Mouse (Mus musculus): ENCODE measurements around the gene Rdh13. TPM values are rescaled to one million over a fixed set of nuclear protein-coding genes. Genes with fewer than 3 reads are reported as not detected.

Gene Rdh13
- polyA plus RNA-seq, 1 experiment from 2014 or later: 37.9 TPM

DNA sequence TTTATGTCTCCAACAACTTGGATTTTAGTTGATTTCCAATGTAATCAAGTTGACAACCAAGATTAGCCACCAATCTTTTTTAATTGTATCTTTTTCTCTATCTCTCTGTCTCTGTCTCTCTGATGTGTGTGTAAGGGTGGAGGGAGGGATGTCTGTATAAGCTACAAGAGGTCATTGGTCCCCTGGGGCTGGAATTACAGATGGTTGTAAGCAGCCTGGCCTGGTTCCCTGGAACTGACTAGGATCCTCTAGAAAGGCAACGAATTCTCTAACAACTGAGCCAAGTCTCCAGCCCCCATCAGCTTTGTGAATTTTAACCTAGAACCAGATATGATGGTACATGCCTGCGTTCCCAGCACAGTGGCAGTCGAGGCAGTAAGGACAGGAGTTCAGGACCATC, 22.4 kb upstream of the Rdh13 start:
- Histone ChIP-seq H3K36me3 (no peaks in the 10 kb centered on the region), H3K4me2 (replicated peaks) (no peak overlapping the region), H3K27ac (no peak overlapping the region), H3K9me3 (no peaks in the 10 kb centered on the region), H3K4me1 (replicated peaks) (peaks cover 15% of the 10 kb centered on the region), H3K4me3 (replicated peaks) (no peak overlapping the region), H3K27me3 (peaks cover 20% of the 10 kb centered on the region), H3K9ac (replicated peaks) (no peak overlapping the region)
- no peak for ATAC-seq
- WGBS: 72% methylated on average over 3 of the region's 3 CpGs

DNA sequence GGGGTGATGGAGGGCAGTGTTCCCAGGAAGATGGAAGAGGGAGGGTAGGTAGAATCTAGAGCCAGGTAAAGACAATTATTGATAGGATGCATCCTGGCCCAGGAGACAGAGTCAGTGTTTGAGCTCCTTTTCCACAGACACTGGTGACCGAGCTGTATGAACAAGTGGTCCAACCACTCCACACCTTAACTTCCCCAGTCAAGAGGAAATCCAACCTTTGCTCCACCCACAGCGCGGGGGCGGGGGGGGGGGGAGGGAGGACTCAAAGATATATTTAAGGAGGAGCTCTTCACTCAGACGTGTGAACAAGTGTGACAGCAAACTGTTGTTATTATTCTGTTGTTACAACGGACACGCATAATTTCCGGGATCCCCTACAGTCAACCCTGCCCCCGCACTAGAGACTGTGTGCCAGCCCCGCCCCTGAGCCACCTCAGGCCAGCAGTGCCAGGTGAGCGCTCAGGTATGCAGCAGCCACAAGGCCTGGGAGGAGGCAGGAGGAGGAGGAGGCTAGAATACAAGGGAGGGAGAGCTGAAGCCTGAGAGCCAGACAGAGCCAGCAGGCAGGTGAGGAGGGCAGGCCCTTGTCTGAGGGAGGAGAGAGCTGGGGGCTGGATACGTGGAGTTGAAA, 18.9 kb upstream of the Rdh13 start:
- Histone ChIP-seq H3K9ac (replicated peaks) (no peak overlapping the region), H3K4me1 (replicated peaks) (no peaks in the 10 kb centered on the region), H3K36me3 (no peaks in the 10 kb centered on the region), H3K4me3 (replicated peaks) (no peak overlapping the region), H3K27me3 (no peaks in the 10 kb centered on the region), H3K9me3 (no peaks in the 10 kb centered on the region), H3K4me2 (replicated peaks) (no peak overlapping the region), H3K27ac (no peak overlapping the region)
- 13% methylated on average over 12 of the region's 12 CpGs for WGBS
- no peak for ATAC-seq

DNA sequence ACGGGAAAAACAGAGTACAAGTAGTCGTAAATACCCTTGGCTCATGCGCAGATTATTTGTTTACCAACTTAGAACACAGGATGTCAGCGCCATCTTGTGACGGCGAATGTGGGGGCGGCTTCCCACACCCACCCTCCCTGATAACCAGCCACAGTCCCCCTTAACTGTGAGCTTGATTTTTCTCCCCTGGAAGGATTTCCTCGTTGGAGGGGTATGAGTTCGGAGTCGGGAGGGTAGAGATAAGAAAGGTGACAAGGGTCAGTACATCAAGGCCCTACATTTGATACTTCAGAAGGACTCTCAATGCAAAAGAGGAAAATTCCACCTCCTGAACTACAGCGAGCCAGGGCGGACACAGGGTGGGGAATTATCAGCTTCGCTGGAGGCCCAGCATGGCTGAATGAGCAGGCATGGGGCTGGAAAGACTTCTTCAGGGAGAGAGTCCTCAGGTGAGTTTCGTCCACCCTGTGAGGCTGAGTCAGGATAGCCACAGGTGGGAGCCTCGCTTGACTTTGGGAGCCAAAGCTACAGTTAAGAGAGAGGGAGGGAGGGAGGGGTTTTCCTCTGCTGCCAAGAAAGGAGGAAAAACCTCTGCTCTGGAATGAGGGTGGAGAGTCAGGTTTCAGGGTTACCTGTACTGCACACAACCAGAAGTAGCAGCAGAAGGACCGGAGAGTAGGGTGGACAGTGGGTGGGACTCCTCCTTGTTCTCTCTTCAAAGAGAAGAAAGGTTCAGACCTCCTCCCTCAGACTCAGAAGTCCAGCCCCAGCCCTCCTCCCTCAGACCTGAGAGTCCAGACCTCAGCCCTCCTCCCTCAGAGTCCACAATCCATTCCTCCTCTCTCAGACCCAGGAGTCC, 15.4 kb upstream of the Rdh13 start, which contains the start of gene Eps8l1:
Gene Eps8l1 (plus strand): TSS at position 99 of the 859 bp plus-strand sequence.
- H3K36me3 ChIP-seq: no peaks in the 10 kb centered on the region
- peak within 1 kb of the TSS; percentile 19 for H3K4me2 ChIP-seq (replicated peaks)
- WGBS: 61% methylated on average over 15 of the region's 16 CpGs
- no peaks in the 10 kb centered on the region for H3K9me3 ChIP-seq
- H3K9ac ChIP-seq (replicated peaks): no peak within 1 kb of the TSS; the same call in 1 of the 2 replicates
- H3K27ac ChIP-seq: no peak within 1 kb of the TSS
- no peaks in the 10 kb centered on the region for H3K27me3 ChIP-seq
- ATAC-seq: peak; percentile 50; the same call in 1 of the 2 replicates
- no peaks in the 10 kb centered on the region for H3K4me1 ChIP-seq (replicated peaks)
- peak within 1 kb of the TSS; percentile 27 for H3K4me3 ChIP-seq (replicated peaks)

DNA sequence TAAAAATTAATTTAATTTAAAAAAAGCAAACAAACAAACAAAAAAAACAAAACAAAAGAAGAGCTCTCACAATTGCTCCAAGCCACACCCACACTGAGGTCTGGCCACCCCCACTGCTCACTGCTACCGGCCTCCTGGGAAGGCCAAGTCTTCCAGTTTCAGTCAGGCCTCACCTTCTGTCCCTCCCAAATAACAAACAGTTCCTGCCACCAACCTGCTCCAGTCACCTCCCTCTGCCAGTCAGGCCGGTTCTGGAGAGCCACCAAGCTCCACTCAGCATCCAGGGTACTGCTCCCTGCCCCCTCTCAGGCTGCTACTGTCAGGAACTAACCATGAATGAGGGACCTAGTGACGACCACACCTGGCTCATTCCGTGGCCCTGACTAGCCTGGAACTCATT, 7.2 kb upstream of the Rdh13 start:
- Histone ChIP-seq H3K4me1 (replicated peaks) (no peaks in the 10 kb centered on the region), H3K9ac (replicated peaks) (no peak overlapping the region), H3K4me2 (replicated peaks) (no peak overlapping the region), H3K9me3 (no peaks in the 10 kb centered on the region), H3K36me3 (no peaks in the 10 kb centered on the region), H3K27me3 (no peaks in the 10 kb centered on the region), H3K27ac (no peak overlapping the region), H3K4me3 (replicated peaks) (no peak overlapping the region)
- no peak for ATAC-seq
- WGBS: 40% methylated on average over 4 of the region's 4 CpGs

DNA sequence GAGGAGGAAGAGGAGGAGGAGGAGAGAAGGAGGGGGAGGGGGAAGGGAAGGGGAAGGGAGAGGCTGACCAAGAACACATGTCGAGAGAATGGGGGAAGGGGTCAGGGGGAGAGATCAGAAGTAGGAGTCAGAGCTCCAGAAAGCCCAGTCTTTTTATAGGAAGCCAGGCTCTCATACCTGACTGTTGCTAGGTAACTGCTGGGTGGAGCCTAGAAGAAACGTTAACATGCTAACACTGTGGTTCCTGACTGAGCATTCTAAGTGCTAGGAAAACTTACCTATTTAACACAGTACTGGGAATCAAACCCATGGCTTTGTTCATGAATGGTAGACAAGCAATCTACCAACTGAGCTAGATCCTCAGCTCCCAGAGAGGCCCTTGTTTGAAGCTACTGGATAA, 3.8 kb upstream of the Rdh13 start:
- Histone ChIP-seq H3K4me1 (replicated peaks) (peaks cover 8% of the 10 kb centered on the region), H3K27ac (no peak overlapping the region), H3K36me3 (no peaks in the 10 kb centered on the region), H3K4me3 (replicated peaks) (no peak overlapping the region), H3K9ac (replicated peaks) (no peak overlapping the region), H3K27me3 (no peaks in the 10 kb centered on the region), H3K9me3 (no peaks in the 10 kb centered on the region), H3K4me2 (replicated peaks) (no peak overlapping the region)
- WGBS: 14% methylated on average over 2 of the region's 2 CpGs
- ATAC-seq: no peak

DNA sequence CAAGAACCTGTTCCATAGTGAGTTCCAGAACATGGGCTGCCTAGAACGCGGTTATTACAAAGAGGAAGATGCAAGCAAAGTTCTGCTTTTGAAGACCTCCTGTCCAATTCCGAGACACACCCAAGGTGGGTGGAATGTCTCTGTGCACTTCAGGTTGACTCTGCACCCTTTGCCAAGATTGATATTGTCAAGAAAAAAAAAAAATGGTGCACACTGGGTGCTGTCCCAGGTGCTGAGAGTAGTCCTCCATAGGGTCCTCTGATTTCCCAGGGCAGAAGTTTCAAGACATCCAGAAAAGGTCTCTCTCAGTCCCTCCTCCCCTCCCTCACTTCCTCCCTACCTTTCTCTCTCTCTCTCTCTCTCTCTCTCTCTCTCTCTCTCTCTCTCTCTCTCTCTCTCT, 3.0 kb upstream of the Rdh13 start:
- ATAC-seq: no peak
- Histone ChIP-seq H3K9ac (replicated peaks) (no peak overlapping the region), H3K27ac (no peak overlapping the region), H3K4me3 (replicated peaks) (no peak overlapping the region), H3K36me3 (peaks cover 6% of the 10 kb centered on the region; the same call in 1 of the 2 replicates), H3K27me3 (no peaks in the 10 kb centered on the region), H3K4me2 (replicated peaks) (no peak overlapping the region), H3K4me1 (replicated peaks) (peaks cover 8% of the 10 kb centered on the region), H3K9me3 (no peaks in the 10 kb centered on the region)
- WGBS: 95% methylated on average over 3 of the region's 3 CpGs

DNA sequence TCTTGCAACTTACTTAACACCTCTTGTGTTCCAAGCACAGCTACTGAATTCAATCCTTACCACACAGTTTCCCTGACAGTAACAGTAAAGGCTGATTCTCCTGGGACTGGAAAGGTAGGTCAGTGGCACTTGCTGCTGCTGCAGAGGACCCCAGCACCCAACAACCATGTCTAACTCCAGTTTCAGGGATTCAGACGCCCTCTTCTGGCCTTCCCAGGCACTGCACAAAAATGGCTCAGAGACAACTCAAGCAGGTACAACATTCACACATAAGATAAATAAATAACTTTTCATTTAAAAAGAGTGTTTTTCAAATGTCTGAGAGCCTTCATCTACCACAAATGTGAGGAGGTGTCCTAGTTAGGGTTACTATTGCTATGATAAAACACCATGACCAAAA, 1.7 kb upstream of the Rdh13 start:
- Histone ChIP-seq H3K36me3 (peaks cover 19% of the 10 kb centered on the region), H3K4me3 (replicated peaks) (no peak overlapping the region), H3K9me3 (no peaks in the 10 kb centered on the region), H3K27ac (no peak overlapping the region), H3K9ac (replicated peaks) (no peak overlapping the region), H3K4me2 (replicated peaks) (no peak overlapping the region), H3K4me1 (replicated peaks) (peaks cover 8% of the 10 kb centered on the region), H3K27me3 (no peaks in the 10 kb centered on the region)
- 4% methylated on average over 1 of the region's 1 CpGs for WGBS
- no peak for ATAC-seq

DNA sequence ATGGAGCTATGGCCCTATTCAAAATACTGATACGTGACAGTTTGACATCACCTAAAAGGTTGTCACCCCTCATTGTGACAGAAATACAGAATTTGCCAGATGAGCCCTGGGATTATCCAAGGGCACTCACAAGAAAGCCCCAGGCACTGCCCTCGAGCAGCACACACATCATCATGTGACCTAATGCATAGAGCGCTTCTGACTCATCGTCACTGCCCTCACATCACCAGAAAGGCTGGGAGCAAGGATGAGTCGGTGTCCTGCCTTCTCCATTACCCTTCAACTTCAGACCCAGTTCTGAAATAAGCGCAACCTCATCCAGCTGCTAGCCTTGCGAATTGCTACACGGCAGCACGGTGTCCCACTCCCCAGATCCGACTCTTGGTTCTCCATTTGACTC, 4.9 kb downstream of the Rdh13 start:
- peaks cover 8% of the 10 kb centered on the region for H3K4me1 ChIP-seq (replicated peaks)
- H3K4me3 ChIP-seq (replicated peaks): no peak overlapping the region
- peaks cover 73% of the 10 kb centered on the region for H3K36me3 ChIP-seq
- 95% methylated on average over 10 of the region's 10 CpGs for WGBS
- H3K9me3 ChIP-seq: no peaks in the 10 kb centered on the region
- ATAC-seq: no peak
- H3K9ac ChIP-seq (replicated peaks): no peak overlapping the region
- H3K4me2 ChIP-seq (replicated peaks): no peak overlapping the region
- no peaks in the 10 kb centered on the region for H3K27me3 ChIP-seq
- H3K27ac ChIP-seq: no peak overlapping the region

DNA sequence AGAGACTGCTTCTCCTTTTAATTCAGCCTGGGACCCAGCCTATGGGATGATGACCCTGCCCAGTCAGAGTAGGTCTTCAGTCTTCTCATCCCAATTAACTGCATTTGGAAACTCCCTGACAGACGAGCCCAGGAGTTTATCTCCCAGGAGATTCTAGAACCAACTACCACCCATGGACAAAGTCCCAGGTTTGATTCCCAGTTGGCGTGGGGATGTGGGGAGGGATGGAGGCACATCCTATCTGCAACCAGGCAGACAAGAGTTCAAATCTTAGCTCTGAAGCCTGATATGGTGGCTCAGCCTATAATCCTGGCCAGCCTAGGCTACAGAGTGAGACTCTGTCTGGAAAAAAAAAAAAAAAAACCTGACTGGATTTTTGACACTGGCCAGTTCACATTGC, 7.7 kb downstream of the Rdh13 start:
- no peaks in the 10 kb centered on the region for H3K4me1 ChIP-seq (replicated peaks)
- no peak overlapping the region for H3K4me3 ChIP-seq (replicated peaks)
- no peaks in the 10 kb centered on the region for H3K9me3 ChIP-seq
- 89% methylated on average over 2 of the region's 2 CpGs for WGBS
- H3K4me2 ChIP-seq (replicated peaks): no peak overlapping the region
- no peak overlapping the region for H3K27ac ChIP-seq
- ATAC-seq: no peak
- H3K9ac ChIP-seq (replicated peaks): no peak overlapping the region
- H3K27me3 ChIP-seq: no peaks in the 10 kb centered on the region
- H3K36me3 ChIP-seq: peaks cover 88% of the 10 kb centered on the region

DNA sequence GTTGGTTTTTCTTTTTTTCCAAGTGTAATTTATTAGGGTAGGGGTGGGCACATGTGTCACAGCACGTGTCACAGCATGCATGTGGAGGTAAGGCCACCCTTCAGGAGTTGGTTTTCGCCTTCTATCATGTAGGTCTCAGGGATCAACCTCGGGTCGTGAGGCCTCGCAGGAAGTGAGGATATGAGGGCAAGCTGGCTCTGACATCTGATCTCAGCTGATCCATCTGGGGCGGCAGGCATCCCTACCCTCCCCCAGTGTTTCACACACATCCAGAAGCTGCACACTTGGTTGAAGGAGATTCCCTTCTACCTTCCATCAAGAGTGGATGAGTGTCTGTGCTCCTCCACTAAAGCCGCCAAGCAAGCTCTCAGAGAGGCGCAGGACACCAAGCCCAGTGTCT, 13.4 kb downstream of the Rdh13 start:
- H3K4me2 ChIP-seq (replicated peaks): no peak overlapping the region
- H3K27me3 ChIP-seq: no peaks in the 10 kb centered on the region
- WGBS: 89% methylated on average over 8 of the region's 8 CpGs
- H3K27ac ChIP-seq: no peak overlapping the region
- no peak overlapping the region for H3K4me3 ChIP-seq (replicated peaks)
- ATAC-seq: no peak
- no peaks in the 10 kb centered on the region for H3K4me1 ChIP-seq (replicated peaks)
- H3K36me3 ChIP-seq: peaks cover 85% of the 10 kb centered on the region
- no peak overlapping the region for H3K9ac ChIP-seq (replicated peaks)
- no peaks in the 10 kb centered on the region for H3K9me3 ChIP-seq

DNA sequence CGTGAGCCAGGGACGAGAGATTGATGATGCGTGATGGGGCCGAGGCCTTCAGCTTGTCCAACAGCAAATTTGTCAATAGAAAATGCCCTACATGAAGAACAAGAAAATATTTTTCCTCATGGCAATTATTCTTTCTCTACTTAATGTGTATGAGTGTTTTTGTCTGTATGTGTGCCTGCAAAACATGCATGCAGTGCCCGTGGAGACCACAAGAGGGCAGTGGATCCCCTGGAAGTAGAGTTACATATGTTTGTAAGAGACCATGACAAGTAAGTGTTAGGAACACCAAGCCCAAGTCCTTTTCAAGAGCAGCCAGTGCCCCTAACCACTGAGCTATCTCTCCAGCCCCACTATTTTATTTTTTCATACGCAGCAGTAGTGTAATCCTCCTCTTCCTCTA, 13.9 kb downstream of the Rdh13 start:
- H3K36me3 ChIP-seq: peaks cover 82% of the 10 kb centered on the region
- WGBS: 79% methylated on average over 6 of the region's 6 CpGs

DNA sequence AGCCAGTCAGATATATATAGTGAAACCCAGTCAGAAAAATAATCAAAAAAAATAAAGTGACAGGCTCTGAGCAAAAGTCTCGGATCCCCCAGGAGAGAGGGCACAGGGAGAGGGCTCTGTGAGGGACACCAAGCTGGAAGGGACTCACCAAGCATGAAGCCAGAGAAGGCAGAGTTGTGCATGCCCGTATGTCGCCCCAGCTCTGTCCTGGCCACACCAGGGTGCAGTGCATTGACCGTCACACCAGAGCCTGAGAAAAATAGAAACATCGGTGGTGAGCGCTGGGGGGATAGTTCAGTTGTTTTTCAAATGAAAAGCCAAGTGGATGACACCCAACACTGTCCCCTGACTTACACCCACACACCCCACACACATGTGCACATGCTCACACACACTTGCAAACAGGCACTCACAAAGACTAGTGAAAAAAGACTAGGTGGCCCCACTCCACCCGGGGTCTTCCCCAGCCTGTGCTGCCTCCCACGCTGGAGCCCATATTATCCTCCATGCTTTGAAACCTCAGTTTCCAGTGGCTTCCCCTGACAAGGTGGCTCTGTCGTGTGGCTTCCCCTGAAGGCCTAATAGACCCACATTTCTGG, 15.1 kb downstream of the Rdh13 start:
- Histone ChIP-seq H3K27me3 (no peaks in the 10 kb centered on the region), H3K9ac (replicated peaks) (no peak overlapping the region), H3K36me3 (peaks cover 84% of the 10 kb centered on the region), H3K4me3 (replicated peaks) (no peak overlapping the region), H3K4me1 (replicated peaks) (no peaks in the 10 kb centered on the region), H3K27ac (no peak overlapping the region), H3K9me3 (no peaks in the 10 kb centered on the region), H3K4me2 (replicated peaks) (no peak overlapping the region)
- no peak for ATAC-seq
- WGBS: 92% methylated on average over 9 of the region's 9 CpGs

More for the DNA sequence above, 13.9 kb downstream of the Rdh13 start:
- no peak overlapping the region for H3K4me2 ChIP-seq (replicated peaks)
- no peak overlapping the region for H3K27ac ChIP-seq
- ATAC-seq: no peak
- H3K9me3 ChIP-seq: no peaks in the 10 kb centered on the region
- no peak overlapping the region for H3K4me3 ChIP-seq (replicated peaks)
- H3K4me1 ChIP-seq (replicated peaks): no peaks in the 10 kb centered on the region
- no peak overlapping the region for H3K9ac ChIP-seq (replicated peaks)
- H3K27me3 ChIP-seq: no peaks in the 10 kb centered on the region

Data from midbrain, embryonic 13.5 days (tissue).